Mouse (Mus musculus) regulatory T cell (primary cell): Measurements from ENCODE around the gene Slc11a2.
"Not testable (repeated sequence)": the region's sequence is repeated elsewhere in the genome, so short reads cannot be mapped to it uniquely, and the experiment has no call there.

ENCODE experiments used
- in situ Hi-C: fragments of 300-600 bp; cut with MboI, MseI; formaldehyde crosslinking; loops from one replicate; pipeline ENCODE4 v1.15.1; 2025; ENCODE audit warnings: high pct_unique_total_duplicates

The Slc11a2 gene

DNA sequence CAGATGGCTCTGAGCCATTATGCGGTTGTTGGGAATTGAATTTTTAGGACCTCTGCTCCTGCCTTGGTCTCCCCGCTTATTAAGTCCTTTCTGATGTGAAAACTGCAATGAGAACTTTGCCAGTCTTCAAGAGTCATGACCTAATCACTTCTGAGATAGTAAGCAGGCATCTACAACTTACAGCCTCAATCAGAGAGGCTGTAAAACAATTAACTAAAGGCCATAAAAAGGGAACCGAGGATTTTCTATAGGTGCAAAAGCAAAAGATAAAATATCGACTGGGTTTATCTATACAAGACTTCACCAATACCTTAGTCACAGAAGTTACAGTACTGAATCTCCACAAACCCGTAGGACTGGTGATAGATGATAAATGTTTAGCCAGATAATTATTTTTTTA, 69.0 kb downstream of the Slc11a2 start:
- in situ Hi-C loops, result loop anchor here (25.0 kb wide), 1 partner anchor 94 kb away; no protein-coding TSS in a partner anchor

DNA sequence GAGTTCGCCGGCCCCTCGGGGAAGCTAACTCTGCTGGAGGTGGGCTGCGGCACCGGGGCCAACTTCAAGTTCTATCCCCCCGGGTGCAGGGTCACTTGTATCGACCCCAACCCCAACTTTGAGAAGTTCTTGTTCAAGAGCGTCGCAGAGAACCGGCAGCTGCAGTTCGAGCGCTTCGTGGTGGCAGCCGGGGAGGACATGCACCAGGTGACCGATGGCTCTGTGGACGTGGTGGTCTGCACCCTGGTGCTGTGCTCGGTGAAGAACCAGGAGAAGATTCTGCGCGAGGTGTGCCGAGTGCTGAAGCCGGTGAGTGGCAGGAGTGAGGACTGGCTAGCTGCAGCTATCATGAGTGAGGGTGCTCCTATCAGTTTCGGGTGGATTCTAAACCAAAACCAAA, 71.5 kb downstream of the Slc11a2 start:
- in situ Hi-C loops, result loop anchor here (25.0 kb wide), 1 partner anchor 91 kb away; no protein-coding TSS in a partner anchor

DNA sequence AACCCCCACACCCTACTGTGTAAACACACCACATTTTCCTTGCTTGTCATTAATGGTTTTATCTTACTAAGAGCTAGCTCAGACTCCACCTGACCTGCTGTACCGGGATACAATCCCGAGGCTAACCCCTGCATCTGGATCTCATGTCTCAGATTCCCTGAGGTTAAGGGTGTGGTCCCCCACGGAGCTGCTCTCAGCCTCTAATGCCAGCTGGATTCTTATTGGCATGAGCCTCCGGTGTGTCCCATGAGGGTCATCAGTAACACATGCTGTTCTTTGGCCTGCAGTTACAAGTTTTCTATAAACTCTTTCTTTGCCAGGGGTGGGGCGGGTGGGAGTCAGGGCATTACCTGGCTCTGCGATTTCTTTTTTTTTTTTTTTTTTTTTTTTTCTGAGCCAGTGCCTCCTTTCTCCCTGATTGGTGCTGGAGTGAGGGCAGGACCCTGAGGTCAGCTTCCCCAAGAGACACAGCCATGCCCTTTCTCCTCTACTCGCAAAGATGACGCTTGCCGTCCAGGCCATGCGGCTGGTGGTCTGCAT, 72.1 kb downstream of the Slc11a2 start, which contains the start of the genes Methig1 and Mettl7a2:
Methig1 (plus strand) TSS at position 439 of the 540 bp plus-strand sequence.
Mettl7a2 (plus strand) TSS at position 490 of the 540 bp plus-strand sequence.
- in situ Hi-C loops, result loop anchor here (25.0 kb wide), 1 partner anchor 90 kb away; no protein-coding TSS in a partner anchor

DNA sequence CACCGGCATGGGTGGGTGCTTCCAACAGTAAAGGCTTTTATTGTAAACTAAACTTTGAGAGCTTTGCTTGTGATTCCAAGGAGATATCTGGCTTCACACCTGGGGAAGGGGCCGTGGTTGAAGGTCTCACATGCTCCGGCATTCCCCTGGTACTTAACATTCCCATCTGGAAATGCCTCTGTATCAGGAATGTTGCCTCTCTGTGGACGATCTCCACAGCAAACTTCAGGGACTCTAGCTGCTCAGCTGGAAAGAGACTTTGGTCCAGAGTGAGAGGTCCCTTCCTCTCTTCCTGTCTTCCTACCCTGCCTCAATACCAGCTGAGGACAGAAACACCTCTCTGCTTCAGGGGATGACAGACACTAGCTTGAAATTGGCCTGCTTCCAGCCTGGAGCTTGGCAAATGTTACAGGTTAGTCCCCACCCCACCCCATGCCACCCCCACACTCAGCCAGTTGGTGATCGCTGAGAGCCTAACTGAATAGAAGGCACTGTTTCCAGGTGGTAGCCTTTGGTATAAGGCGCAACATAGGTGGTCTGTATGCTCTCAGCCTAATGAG, 73.3 kb downstream of the Slc11a2 start:
- in situ Hi-C loops, result loop anchor here (25.0 kb wide), 1 partner anchor 89 kb away; no protein-coding TSS in a partner anchor

DNA sequence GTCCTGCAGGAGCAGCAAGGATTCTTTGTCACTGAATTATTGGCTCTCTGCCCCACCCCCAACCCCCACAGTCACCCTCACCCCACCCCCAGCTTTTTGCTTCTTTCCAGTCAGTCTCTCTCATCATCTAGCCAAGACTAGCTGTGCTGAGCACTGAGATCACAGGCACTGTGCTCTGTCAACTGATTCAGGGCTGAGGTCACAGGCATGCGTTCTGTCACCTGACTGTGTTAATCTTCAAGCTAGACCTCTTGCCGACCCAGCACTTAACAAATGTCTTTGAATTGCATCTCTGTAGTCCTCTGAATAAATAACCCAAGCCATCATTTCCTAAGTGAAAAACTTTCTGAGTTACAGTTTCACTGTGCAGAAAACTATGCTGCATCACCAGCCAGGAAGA, 75.4 kb downstream of the Slc11a2 start:
- in situ Hi-C loops, result no loop called here

DNA sequence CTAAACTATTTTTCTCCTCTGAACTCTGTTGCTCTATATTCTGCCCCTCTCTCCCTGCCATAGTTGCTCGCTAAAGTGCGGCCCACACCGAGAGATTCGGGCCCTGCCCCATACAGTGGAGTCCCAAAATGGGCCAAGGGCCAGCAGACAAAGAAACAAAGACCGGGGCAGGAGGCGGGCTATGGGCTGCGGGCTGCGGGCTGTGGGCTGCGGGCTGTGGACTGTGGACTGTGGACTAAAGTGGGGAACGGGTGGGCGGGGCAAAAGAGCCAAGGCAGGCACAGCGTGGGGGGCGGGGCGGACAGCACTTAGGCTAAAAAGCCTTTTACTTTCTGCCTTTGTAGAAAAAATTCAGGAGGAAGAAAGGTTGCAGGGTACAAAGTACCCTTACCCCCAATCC, 78.1 kb downstream of the Slc11a2 start:
- in situ Hi-C loops, result no loop called here

DNA sequence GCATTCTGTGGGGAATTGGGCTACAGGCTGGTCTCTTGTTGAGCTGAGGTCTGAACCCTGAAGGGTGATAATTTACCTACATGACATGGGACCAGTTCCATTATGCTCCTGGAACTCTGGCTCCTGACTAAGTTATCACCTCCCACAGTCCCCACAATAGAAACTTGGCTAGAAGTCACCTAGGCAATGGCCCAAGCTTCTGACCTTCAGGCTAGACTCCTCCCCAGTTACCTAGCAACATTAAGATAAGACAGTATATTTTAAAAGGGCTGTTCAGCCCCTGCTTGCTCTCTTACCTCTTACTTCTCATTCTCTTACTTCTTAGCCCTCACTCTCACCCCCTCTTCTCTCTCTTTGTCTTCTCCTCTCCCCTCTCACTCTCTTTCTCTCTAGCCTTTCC, 79.4 kb downstream of the Slc11a2 start:
- in situ Hi-C loops, result no loop called here

DNA sequence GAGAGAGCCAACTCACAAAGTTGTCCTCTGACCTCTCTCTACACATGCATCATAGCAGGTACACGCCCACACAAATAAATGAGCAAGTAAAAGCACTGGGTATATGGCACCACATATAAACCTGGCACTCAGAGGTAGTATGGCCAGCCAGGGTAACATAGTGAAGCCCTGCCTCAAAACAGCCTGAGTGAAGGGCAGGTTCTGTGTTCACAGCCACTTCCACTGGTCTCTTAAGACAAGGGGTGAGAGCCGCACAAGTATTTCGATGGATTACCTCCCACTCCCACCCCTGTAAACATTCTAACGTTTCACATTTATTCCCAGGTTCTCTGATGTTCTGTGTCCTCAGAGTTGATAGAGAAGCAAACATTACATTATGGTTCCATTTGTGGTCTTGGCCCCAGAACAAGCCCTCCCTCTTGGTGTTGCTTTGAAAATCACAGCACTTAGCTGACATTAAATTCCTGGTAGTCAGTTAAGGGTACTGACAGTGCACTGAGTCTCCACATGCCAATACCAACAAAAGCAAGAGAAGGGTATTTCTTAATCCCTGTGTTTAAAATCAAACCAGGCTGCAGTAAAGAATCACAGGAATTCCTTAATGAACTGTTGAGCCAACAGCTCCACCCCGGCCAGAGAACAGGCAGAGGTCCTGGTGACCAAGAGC, 83.4 kb downstream of the Slc11a2 start:
- in situ Hi-C loops, result not testable (repeated sequence)
